Mouse (Mus musculus) left cerebral cortex, postnatal 14 days (tissue): ENCODE measurements around the gene Olfr282. TPM values are rescaled to one million over a fixed set of nuclear protein-coding genes. Genes with fewer than 3 reads are reported as not detected.
A peak's percentile ranks its signal among the peaks of the same experiment; 100 is the strongest.

ENCODE experiments used
- DNase-seq, 2 experiments: peaks; one replicate each; pipeline ENCODE4 v3.0.0; 2021 to 2022; ENCODE audit warnings: low spot score in 2 of 2, mixed read lengths in 1 of 2
- intact Hi-C: fragments of 180-260 bp; cut with DNase I; formaldehyde crosslinking; loops from one replicate; pipeline ENCODE4 v1.15.1; 2025
- total RNA-seq, 2 experiments: library from RNA; stranded (reverse); gene quantifications; 2 replicates each; pipeline ENCODE4 v1.2.3; 2021

Olfr282 gene
- total RNA-seq, 2 experiments from 2014 or later = not detected

DNA sequence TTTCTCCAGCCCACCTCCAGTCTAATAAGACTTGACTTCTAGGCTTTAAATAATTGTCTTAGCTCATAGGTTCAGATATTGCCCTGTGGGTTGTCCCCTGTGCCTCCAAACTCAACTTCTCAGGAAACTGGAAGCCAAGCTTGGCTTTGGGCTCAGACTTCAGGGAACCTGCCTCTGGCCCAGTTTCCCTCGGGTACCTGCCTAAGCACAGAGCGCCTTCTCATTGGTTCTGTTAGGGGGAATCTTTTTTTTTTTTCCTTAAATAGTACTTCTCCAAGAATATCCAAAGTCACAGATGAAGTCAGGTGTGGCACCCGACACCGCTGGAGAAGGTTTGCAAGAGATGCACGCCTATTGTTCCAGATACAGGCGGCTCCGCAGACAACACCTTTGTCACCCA is 21.3 kb downstream of the Olfr282 start, which contains the start of gene Olfr281:
Gene Olfr281 (plus strand): TSS at position 301 of the 400 bp plus-strand sequence.
- intact Hi-C loops = no loop called here
- DNase-seq = no peak

DNA sequence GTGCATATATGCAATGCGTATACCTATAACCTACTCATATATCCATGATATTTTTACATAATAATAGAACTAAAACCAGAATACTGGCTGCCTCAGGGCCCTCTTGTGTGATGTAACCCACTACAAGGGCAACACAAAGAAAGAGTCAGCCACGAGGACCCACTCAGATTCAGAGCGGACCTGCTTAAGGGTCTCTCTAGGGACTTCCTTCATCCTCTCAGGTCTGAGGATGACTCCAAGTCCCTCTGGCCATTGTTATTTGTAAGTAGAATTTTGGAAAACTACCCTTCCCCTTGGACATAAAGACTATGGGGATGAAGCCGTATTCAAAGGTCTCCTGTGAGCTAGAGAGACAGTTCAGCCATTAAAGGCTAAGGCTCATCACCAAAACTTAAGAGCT is 38.6 kb downstream of the Olfr282 start, which contains the start of gene OR5BS1P:
Gene OR5BS1P (plus strand): TSS at position 301 of the 400 bp plus-strand sequence.
- intact Hi-C loops = no loop called here
- DNase-seq = no peak

GRCm38 (mm10) chr15:98471539-98471938 is 40.5 kb downstream of the Olfr282 start:
- no peak for DNase-seq
- intact Hi-C loops = no loop called here

- DNase-seq = no peak
- intact Hi-C loops = no loop called here
Measured at GRCm38 (mm10) chr15:98474958-98475357, 43.9 kb downstream of the Olfr282 start.

DNA sequence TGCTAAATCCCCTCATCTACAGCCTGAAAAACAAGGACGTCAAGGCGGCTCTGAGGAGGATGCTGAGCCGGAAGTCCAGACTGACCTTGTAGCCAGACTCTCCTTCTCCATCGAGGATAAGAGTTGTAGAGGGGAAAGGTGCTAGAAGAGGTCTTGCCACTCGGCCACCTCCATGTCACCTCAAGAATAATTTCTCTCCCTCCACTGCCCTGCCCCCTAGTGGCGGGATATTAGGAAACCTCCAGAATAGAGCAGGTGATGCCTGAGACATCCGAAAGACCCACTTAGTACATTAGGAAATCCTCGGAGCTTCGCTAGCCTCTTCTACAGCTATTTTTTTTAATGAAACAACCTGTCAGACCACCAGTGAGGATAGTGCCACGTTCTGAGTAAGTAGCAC is 44.4 kb downstream of the Olfr282 start:
- intact Hi-C loops = no loop called here
- peak in 1 of 2 experiments; percentile 25 for DNase-seq

GRCm38 (mm10) chr15:98476281-98476680 is 45.3 kb downstream of the Olfr282 start:
- no peak for DNase-seq
- intact Hi-C loops = no loop called here

- intact Hi-C loops = no loop called here
- no peak for DNase-seq
Measured at GRCm38 (mm10) chr15:98479568-98480102, 48.6 kb downstream of the Olfr282 start.

GRCm38 (mm10) chr15:98482701-98483100 is 51.7 kb downstream of the Olfr282 start, which contains the start of gene Lalba:
Lalba (minus strand) TSS chr15:98482721.
- no peak for DNase-seq
- intact Hi-C loops = no loop called here

DNA sequence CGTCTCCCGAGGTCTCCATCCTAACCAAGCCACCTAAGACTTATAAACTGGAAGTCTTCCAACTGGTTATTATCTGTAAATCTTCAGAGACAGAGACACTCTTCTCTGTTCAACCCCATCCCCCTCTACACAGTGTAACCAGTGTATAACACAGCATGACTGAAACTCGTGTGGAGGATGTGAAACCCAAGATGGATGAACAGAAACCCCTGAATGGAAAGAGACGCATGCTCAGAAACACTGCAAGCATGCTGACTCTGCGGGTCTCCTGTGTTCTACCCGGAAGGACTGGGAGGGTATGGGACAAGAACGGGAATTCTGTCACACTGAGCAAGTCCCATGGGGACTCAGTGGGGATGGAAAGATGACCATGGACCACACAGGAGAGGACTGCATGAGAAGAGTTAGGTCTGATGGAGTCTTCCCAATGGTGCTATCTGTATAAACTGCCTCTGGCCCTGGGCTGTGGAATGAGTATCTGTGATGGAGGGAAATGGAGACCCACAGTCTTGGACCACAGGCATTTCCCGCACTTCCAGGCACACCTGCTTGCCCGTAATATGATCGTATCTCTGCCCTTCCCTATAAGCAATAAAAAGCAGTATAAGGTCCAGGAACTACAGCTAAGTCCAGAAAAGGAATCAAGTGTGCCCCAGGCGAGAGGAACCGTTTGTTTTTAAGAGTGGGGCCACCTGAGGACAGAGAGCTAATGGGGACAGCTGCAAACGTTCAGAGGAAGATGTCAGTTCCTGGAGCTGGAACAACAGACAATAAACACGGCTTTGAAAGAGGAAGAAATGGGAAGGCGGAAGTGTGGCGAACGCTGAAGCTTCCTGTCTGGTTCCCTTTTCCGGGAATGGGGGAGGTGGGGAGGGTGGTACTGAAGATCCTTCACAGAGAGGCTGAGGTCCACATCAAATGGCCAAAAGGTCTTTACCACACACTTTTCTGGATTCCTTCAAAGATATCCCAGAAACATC is 53.2 kb downstream of the Olfr282 start:
- DNase-seq = no peak
- intact Hi-C loops = no loop called here

- intact Hi-C loops = no loop called here
Measured at GRCm38 (mm10) chr15:98486433-98487021, 55.5 kb downstream of the Olfr282 start.

More at GRCm38 (mm10) chr15:98486433-98487021, 55.5 kb downstream of the Olfr282 start:
- DNase-seq = no peak

Other genes starting within 250 kb of the Olfr282 start
- gene Olfr288, start 235.7 kb upstream of the Olfr282 start, total RNA-seq = not detected
- gene Gm44579, start 210.2 kb upstream of the Olfr282 start, total RNA-seq = not detected
- 1 to 10 TPM; 1.8 to 2.4 TPM for gene Olfr287, start 210.2 kb upstream of the Olfr282 start, total RNA-seq
- gene Olfr286, start 196.8 kb upstream of the Olfr282 start, total RNA-seq = not detected
- not detected for gene H1fnt, start 173.9 kb upstream of the Olfr282 start, total RNA-seq
- 1 to 10 TPM; 6.9 to 7.0 TPM for gene Zfp641, start 135.1 kb upstream of the Olfr282 start, total RNA-seq
- gene Olfr285, start 113.9 kb upstream of the Olfr282 start, total RNA-seq = not detected
- gene Olfr284, start 90.2 kb upstream of the Olfr282 start, total RNA-seq = not detected
- not detected for gene Olfr283, start 50.3 kb upstream of the Olfr282 start, total RNA-seq
- not detected for gene Olfr281, start 21.4 kb downstream of the Olfr282 start, total RNA-seq
- gene OR5BS1P, start 38.7 kb downstream of the Olfr282 start, total RNA-seq = not detected
- not detected for gene Lalba, start 51.5 kb downstream of the Olfr282 start, total RNA-seq
- under 1 TPM in 1 of 2 experiments, not detected in 1; 0.11 TPM for gene Olfr279, start 61.2 kb downstream of the Olfr282 start, total RNA-seq
- 10 to 100 TPM; 59.5 to 61.0 TPM for gene Kansl2, start 103.0 kb downstream of the Olfr282 start, total RNA-seq
- gene Ccnt1, start 139.7 kb downstream of the Olfr282 start, total RNA-seq = 10 to 100 TPM; 40.5 to 45.3 TPM
- gene 4930415O20Rik, start 139.8 kb downstream of the Olfr282 start, total RNA-seq = not detected
- 10 to 100 TPM; 47.8 to 50.2 TPM for gene Adcy6, start 178.9 kb downstream of the Olfr282 start, total RNA-seq
- gene Cacnb3, start 199.6 kb downstream of the Olfr282 start, total RNA-seq = 100 to 1,000 TPM; 217 to 244 TPM
- 10 to 100 TPM; 56.0 to 57.6 TPM for gene Ddx23, start 231.7 kb downstream of the Olfr282 start, total RNA-seq
- 10 to 100 TPM; 53.9 to 64.1 TPM for gene Rnd1, start 246.2 kb downstream of the Olfr282 start, total RNA-seq